Mouse (Mus musculus) liver, postnatal 0 days (tissue): ENCODE data around the gene Uvrag. TPM values are rescaled to one million over a fixed set of nuclear protein-coding genes. Genes with fewer than 3 reads are reported as not detected.

Source experiments
- ATAC-seq: fragments of 200-750 bp; cut with Nextera tagmentation; 2 replicates; pipeline ENCODE4 v1.8.0; 2017; ENCODE audit warnings: mild to moderate bottlenecking, moderate library complexity
- DNase-seq: peaks from one replicate; pipeline ENCODE4 v3.0.0-alpha.2; 2016
- H3K27ac ChIP-seq: fragments of 300-500 bp; sonication (generic); 2 replicates; pipeline ENCODE4 v1.5.1; 2014; ENCODE audit warnings: antibody characterized with exemption, moderate library complexity, mild to moderate bottlenecking, low read depth
- H3K27me3 ChIP-seq: fragments of 300-500 bp; sonication (generic); 2 replicates; pipeline ENCODE4 v1.6.1; 2014; ENCODE audit warnings: low read length, control low read depth, mixed read lengths; ENCODE audit not compliant: insufficient read depth
- H3K36me3 ChIP-seq: fragments of 300-500 bp; sonication (generic); replicated peaks from 2 replicates; pipeline ENCODE4 v1.6.1; 2014; ENCODE audit warnings: mild to moderate bottlenecking, control low read depth, low read length, moderate library complexity, mixed read lengths; ENCODE audit not compliant: insufficient read depth
- H3K4me1 ChIP-seq: fragments of 300-500 bp; sonication (generic); 2 replicates; pipeline ENCODE4 v1.6.1; 2014; ENCODE audit warnings: antibody characterized with exemption, mild to moderate bottlenecking, control low read depth; ENCODE audit not compliant: insufficient read depth
- H3K4me2 ChIP-seq: fragments of 300-500 bp; sonication (generic); 2 replicates; pipeline ENCODE4 v1.6.1; 2014; ENCODE audit warnings: low read depth, mild to moderate bottlenecking, low read length, moderate library complexity, mixed read lengths
- H3K4me3 ChIP-seq: fragments of 300-500 bp; sonication (generic); 2 replicates; pipeline ENCODE4 v1.5.1; 2014; ENCODE audit warnings: low read depth, low read length
- H3K9ac ChIP-seq: fragments of 300-500 bp; sonication (generic); replicated peaks from 2 replicates; pipeline ENCODE4 v1.6.1; 2014; ENCODE audit warnings: mild to moderate bottlenecking, moderate library complexity
- H3K9me3 ChIP-seq: fragments of 300-500 bp; sonication (generic); 2 replicates; pipeline ENCODE4 v1.6.1; 2016; ENCODE audit warnings: mild to moderate bottlenecking, control low read depth, low read length, mixed read lengths
- CTCF ChIP-seq: sonication (generic); IDR thresholded peaks from 2 replicates; pipeline ENCODE4 v1.5.1; 2016; ENCODE audit warnings: antibody characterized with exemption, low read depth
- EP300 ChIP-seq: IDR thresholded peaks from 2 replicates; pipeline ENCODE4 v1.6.1; 2016; ENCODE audit warnings: antibody characterized with exemption, low read depth, mild to moderate bottlenecking
- WGBS: fragments of 180-500 bp; shearing (Covaris S2); extraction: QIAGEN DNeasy Blood & Tissue Kit; methylation state at CpG from one replicate; pipeline ENCODE4 v1.1.7; 2014; ENCODE audit not compliant: insufficient replicate concordance; 5-methylcytosine and 5-hydroxymethylcytosine counted together
- polyA plus RNA-seq: library from polyadenylated mRNA; unstranded; fragments of >200 nt; fragmentation: Nextera tagmentation; extraction: Ambion mirVana; gene quantifications from 2 replicates; pipeline ENCODE4 v1.2.1, GENCODE M21; 2015

The Uvrag gene
- polyA plus RNA-seq, 1 experiment from 2014 or later, result 11.9 TPM

DNA sequence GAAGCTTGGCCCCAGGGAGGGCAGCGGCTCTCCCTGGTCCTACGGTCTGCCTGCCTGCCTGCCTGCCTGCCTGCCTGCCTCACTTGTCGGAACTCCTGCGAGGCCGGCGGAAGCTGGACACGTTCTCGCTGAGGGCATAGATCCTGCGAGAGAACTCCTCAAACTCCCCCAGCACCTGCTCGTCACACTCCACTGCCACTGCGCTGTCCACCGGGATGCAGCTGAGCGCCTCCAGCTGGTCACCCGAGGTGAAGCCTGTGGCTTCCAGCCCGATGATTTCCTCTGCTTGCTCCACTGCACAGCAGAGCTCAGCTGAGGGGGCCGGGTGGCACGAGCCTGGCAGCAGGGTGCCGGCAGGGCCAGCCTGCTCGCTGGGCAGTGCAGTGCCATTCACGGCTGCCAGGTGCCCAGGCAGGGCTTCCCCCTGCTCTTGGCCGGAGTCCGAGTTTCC, 253.1 kb downstream of the Uvrag start:
- DNase-seq (peak; percentile 46), ATAC-seq (peak; percentile 29)
- Histone ChIP-seq H3K9ac (no peak overlapping the region), H3K27me3 (no peaks in the 10 kb centered on the region), H3K4me3 (no peak overlapping the region), H3K27ac (no peak overlapping the region), H3K4me2 (no peak overlapping the region), H3K4me1 (no peaks in the 10 kb centered on the region), H3K9me3 (no peaks in the 10 kb centered on the region), H3K36me3 (peaks cover 22% of the 10 kb centered on the region)
- 68% methylated on average over 22 of the region's 22 CpGs for WGBS
- TF ChIP-seq CTCF (peak; percentile 41; the same call in 1 of the 2 replicates), EP300 (no peak)

DNA sequence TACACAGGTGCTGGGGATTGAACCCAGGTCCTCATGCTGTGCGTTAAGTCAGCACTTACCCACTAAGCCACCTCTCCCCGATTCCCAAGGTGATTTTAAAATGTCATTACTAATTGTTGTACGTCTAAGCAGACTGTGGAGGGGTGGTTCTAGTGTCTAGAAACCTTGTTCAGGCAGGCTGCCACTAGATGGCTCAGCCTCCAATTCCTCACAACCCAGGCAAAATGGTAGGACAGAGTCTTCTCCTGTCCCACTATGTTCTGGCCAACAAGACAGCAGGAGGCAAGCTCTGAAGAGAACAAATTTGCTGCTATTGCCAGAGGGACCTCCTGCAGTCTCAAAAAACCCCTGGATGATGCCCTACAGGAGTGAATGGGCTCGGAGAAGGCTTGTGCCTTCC, 259.1 kb downstream of the Uvrag start:
- Histone ChIP-seq H3K4me1 (no peaks in the 10 kb centered on the region), H3K27me3 (no peaks in the 10 kb centered on the region), H3K4me2 (no peak overlapping the region), H3K27ac (no peak overlapping the region), H3K9me3 (no peaks in the 10 kb centered on the region), H3K9ac (no peak overlapping the region), H3K4me3 (no peak overlapping the region), H3K36me3 (peaks cover 11% of the 10 kb centered on the region; the same call in 1 of the 2 replicates)
- DNase-seq (no peak), ATAC-seq (0 out of 2 replicates have a peak, but pooled peaks have one; percentile 10)
- TF ChIP-seq EP300 (no peak), CTCF (peak; percentile 42)
- 62% methylated on average over 4 of the region's 4 CpGs for WGBS

DNA sequence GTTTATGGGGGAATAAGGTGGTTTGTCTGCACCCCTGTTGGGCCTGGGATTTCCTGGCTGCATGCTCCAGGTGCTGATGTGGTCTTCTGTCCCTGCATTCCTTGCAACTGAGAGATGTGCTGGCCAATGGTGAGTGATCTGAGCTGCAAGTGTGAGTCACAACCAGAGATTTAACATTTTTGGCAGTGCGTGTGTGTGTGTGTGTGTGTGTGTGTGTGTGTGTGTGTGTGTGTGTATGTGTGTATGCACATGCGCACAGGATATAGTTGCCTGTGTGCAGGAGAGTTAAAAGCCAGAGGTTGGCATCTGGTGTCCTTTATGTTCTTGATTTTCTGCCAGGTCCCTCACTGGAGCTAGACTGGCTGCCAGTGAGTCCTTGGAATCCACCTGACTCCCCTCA, 261.8 kb downstream of the Uvrag start:
- ATAC-seq (no peak), DNase-seq (no peak)
- no peaks in the 10 kb centered on the region for H3K9me3 ChIP-seq
- H3K9ac ChIP-seq, result no peak overlapping the region
- H3K4me3 ChIP-seq, result no peak overlapping the region
- TF ChIP-seq EP300 (no peak), CTCF (no peak)
- H3K4me2 ChIP-seq, result no peak overlapping the region
- 0 out of 2 replicates have a peak, but pooled peaks cover 2% of the 10 kb centered on the region for H3K36me3 ChIP-seq
- 88% methylated on average over 2 of the region's 2 CpGs for WGBS
- H3K27ac ChIP-seq, result no peak overlapping the region
- H3K4me1 ChIP-seq, result no peaks in the 10 kb centered on the region
- no peaks in the 10 kb centered on the region for H3K27me3 ChIP-seq

DNA sequence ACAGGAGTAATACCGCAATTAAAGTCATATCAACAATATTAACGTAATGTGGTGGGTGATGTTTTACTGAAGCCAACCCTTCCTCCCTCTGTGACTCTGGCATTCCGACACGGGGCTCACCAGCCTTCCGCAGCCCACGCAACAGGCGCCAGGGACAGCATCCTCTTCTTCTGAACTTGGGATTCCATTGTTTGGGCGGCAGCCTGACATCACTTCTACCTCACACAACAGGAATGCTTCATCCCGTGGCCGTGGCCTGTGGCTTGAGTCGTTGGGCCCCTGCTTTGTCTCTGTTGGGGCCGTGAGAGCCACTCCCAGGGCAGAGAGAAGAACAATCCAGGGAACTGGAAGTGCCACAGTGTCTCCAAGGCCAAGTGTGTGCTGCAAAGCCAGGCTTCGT, 264.8 kb downstream of the Uvrag start:
- H3K27me3 ChIP-seq, result no peaks in the 10 kb centered on the region
- TF ChIP-seq CTCF, result no peak
- no peak overlapping the region for H3K4me2 ChIP-seq
- 60% methylated on average over 13 of the region's 13 CpGs for WGBS
- H3K36me3 ChIP-seq, result no peaks in the 10 kb centered on the region
- no peaks in the 10 kb centered on the region for H3K4me1 ChIP-seq
- DNase-seq (no peak), ATAC-seq (no peak)
- H3K9me3 ChIP-seq, result no peaks in the 10 kb centered on the region
- no peak overlapping the region for H3K9ac ChIP-seq
- no peak overlapping the region for H3K27ac ChIP-seq
- no peak overlapping the region for H3K4me3 ChIP-seq

GRCm38 (mm10) chr7:98875390-98875990, 265.5 kb downstream of the Uvrag start:
- Histone ChIP-seq H3K9me3 (no peaks in the 10 kb centered on the region), H3K4me2 (no peak overlapping the region), H3K9ac (no peak overlapping the region), H3K4me1 (no peaks in the 10 kb centered on the region), H3K36me3 (no peaks in the 10 kb centered on the region), H3K27me3 (no peaks in the 10 kb centered on the region), H3K27ac (no peak overlapping the region), H3K4me3 (no peak overlapping the region)
- ATAC-seq (no peak), DNase-seq (no peak)
- no peak for TF ChIP-seq CTCF
- no peak for TF ChIP-seq EP300
- 62% methylated on average over 13 of the region's 13 CpGs for WGBS

DNA sequence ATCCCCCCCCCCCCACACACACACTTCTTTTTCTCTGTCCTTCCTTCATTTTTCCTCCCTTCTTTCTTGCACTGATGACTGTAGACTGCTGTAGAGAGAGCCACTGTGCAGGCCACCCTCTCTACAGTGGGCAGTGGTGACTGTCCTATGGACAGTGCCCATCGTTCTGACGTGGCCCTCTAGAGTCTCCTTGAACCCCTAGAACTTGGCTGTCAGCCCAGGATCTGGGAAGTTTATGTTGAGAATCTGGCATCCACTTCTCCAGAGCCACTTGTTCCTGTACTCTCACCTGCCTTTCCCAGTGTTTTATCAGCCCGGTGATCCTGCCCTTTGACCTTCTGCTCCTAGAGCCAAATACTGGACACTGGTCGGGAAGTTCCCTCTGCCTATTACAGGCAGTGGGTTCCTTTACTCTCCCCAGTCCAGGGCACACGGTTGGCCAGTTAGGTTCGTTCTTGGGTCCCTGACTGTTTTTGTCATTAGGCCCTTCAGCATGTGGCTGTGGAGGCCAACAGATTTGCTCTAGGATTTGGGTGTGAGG, 266.5 kb downstream of the Uvrag start:
- no peak overlapping the region for H3K4me3 ChIP-seq
- H3K4me1 ChIP-seq, result no peaks in the 10 kb centered on the region
- DNase-seq (peak; percentile 33), ATAC-seq (peak; percentile 48; the same call in 1 of the 2 replicates)
- no peaks in the 10 kb centered on the region for H3K9me3 ChIP-seq
- WGBS, result 48% methylated on average over 6 of the region's 6 CpGs
- no peaks in the 10 kb centered on the region for H3K27me3 ChIP-seq
- H3K9ac ChIP-seq, result no peak overlapping the region
- TF ChIP-seq CTCF, result no peak
- no peak for TF ChIP-seq EP300
- H3K4me2 ChIP-seq, result no peak overlapping the region
- no peak overlapping the region for H3K27ac ChIP-seq
- H3K36me3 ChIP-seq, result no peaks in the 10 kb centered on the region
